Mouse (Mus musculus) liver, embryonic 13.5 days (tissue): ENCODE results near the gene Gm45837. TPM values are rescaled to one million over a fixed set of nuclear protein-coding genes. Genes with fewer than 3 reads are reported as not detected.

ENCODE experiments used
- ATAC-seq: fragments of 200-750 bp; cut with Nextera tagmentation; 2 replicates; pipeline ENCODE4 v1.8.0; 2017; ENCODE audit warnings: low read depth, mild to moderate bottlenecking, moderate number of reproducible peaks, moderate library complexity
- DNase-seq: peaks from one replicate; pipeline ENCODE4 v3.0.0; 2022
- H3K27ac ChIP-seq: fragments of 300-500 bp; sonication (generic); 2 replicates; pipeline ENCODE4 v1.5.1; 2015; ENCODE audit warnings: moderate library complexity, mild to moderate bottlenecking, inconsistent platforms
- H3K27me3 ChIP-seq: fragments of 300-500 bp; sonication (generic); 2 replicates; pipeline ENCODE4 v1.6.1; 2015; ENCODE audit warnings: mild to moderate bottlenecking, inconsistent platforms
- H3K36me3 ChIP-seq: fragments of 300-500 bp; sonication (generic); 2 replicates; pipeline ENCODE4 v1.6.1; 2015; ENCODE audit warnings: mild to moderate bottlenecking, inconsistent platforms
- H3K4me1 ChIP-seq: fragments of 300-500 bp; sonication (generic); replicated peaks from 2 replicates; pipeline ENCODE4 v1.6.1; 2015; ENCODE audit warnings: inconsistent platforms
- H3K4me2 ChIP-seq: fragments of 300-500 bp; sonication (generic); 2 replicates; pipeline ENCODE4 v1.6.1; 2015; ENCODE audit warnings: inconsistent platforms, mild to moderate bottlenecking, moderate library complexity
- H3K4me3 ChIP-seq: fragments of 300-500 bp; sonication (generic); replicated peaks from 2 replicates; pipeline ENCODE4 v1.5.1; 2015; ENCODE audit warnings: mild to moderate bottlenecking, inconsistent platforms
- H3K9ac ChIP-seq: fragments of 300-500 bp; sonication (generic); 2 replicates; pipeline ENCODE4 v1.6.1; 2015; ENCODE audit warnings: mild to moderate bottlenecking, inconsistent platforms
- H3K9me3 ChIP-seq: fragments of 300-500 bp; sonication (generic); replicated peaks from 2 replicates; pipeline ENCODE4 v1.6.1; 2016; ENCODE audit warnings: inconsistent platforms
- WGBS: fragments of 180-500 bp; shearing (Covaris S2); methylation state at CpG from one replicate; pipeline ENCODE4 v1.1.7; 2015; ENCODE audit not compliant: insufficient replicate concordance; 5-methylcytosine and 5-hydroxymethylcytosine counted together
- polyA plus RNA-seq: library from polyadenylated mRNA; unstranded; fragments of >200 nt; fragmentation: Nextera tagmentation; extraction: Ambion mirVana; gene quantifications from 2 replicates; pipeline ENCODE4 v1.2.1, GENCODE M21; 2015

Gene Gm45837
- polyA plus RNA-seq, 1 experiment from 2014 or later: 3.1 TPM

GRCm38 (mm10) chr7:101503351-101503750, 92.7 kb downstream of the Gm45837 start:
- H3K9me3 ChIP-seq: no peaks in the 10 kb centered on the region
- ATAC-seq (0 out of 2 replicates have a peak, but pooled peaks have one; percentile 33), DNase-seq (peak; percentile 26)
- WGBS: 22% methylated on average over 8 of the region's 8 CpGs
- no peak overlapping the region for H3K4me2 ChIP-seq
- H3K27ac ChIP-seq: no peak overlapping the region
- H3K27me3 ChIP-seq: peaks cover 18% of the 10 kb centered on the region
- no peaks in the 10 kb centered on the region for H3K36me3 ChIP-seq
- H3K4me3 ChIP-seq: no peak overlapping the region
- peaks cover 11% of the 10 kb centered on the region for H3K4me1 ChIP-seq
- no peak overlapping the region for H3K9ac ChIP-seq

- H3K36me3 ChIP-seq: no peaks in the 10 kb centered on the region
- no peak for DNase-seq
- no peak overlapping the region for H3K27ac ChIP-seq
- H3K9ac ChIP-seq: no peak overlapping the region
- H3K4me2 ChIP-seq: no peak overlapping the region
- 7% methylated on average over 7 of the region's 7 CpGs for WGBS
- peaks cover 11% of the 10 kb centered on the region for H3K4me1 ChIP-seq
- peaks cover 18% of the 10 kb centered on the region for H3K27me3 ChIP-seq
- H3K9me3 ChIP-seq: no peaks in the 10 kb centered on the region
- ATAC-seq: no peak
- no peak overlapping the region for H3K4me3 ChIP-seq
Measured at GRCm38 (mm10) chr7:101503803-101504202, 93.1 kb downstream of the Gm45837 start.

- peak overlapping the region; percentile 21; the same call in 1 of the 2 replicates for H3K4me3 ChIP-seq
- H3K9me3 ChIP-seq: no peaks in the 10 kb centered on the region
- DNase-seq: no peak
- peaks cover 18% of the 10 kb centered on the region for H3K27me3 ChIP-seq
- no peak overlapping the region for H3K27ac ChIP-seq
- peak overlapping the region; percentile 6; the same call in 1 of the 2 replicates for H3K9ac ChIP-seq
- H3K4me2 ChIP-seq: peak overlapping the region; percentile 53
- 5% methylated on average over 24 of the region's 24 CpGs for WGBS
- H3K36me3 ChIP-seq: no peaks in the 10 kb centered on the region
- ATAC-seq: 0 out of 2 replicates have a peak, but pooled peaks have one; percentile 24
- H3K4me1 ChIP-seq: peaks cover 11% of the 10 kb centered on the region
Measured at GRCm38 (mm10) chr7:101504507-101504906, 93.8 kb downstream of the Gm45837 start.

GRCm38 (mm10) chr7:101509212-101509611, 98.5 kb downstream of the Gm45837 start:
- Histone ChIP-seq H3K9ac (no peak overlapping the region), H3K4me1 (peaks cover 4% of the 10 kb centered on the region), H3K4me2 (no peak overlapping the region), H3K36me3 (no peaks in the 10 kb centered on the region), H3K9me3 (no peaks in the 10 kb centered on the region), H3K4me3 (no peak overlapping the region), H3K27ac (no peak overlapping the region), H3K27me3 (peaks cover 13% of the 10 kb centered on the region; the same call in 1 of the 2 replicates)
- ATAC-seq (no peak), DNase-seq (no peak)
- WGBS: 43% methylated on average over 2 of the region's 2 CpGs

- WGBS: 61% methylated on average over 7 of the region's 7 CpGs
- Histone ChIP-seq H3K27me3 (no peaks in the 10 kb centered on the region), H3K4me3 (no peak overlapping the region), H3K27ac (no peak overlapping the region), H3K9me3 (no peaks in the 10 kb centered on the region), H3K4me1 (no peaks in the 10 kb centered on the region), H3K9ac (no peak overlapping the region), H3K4me2 (no peak overlapping the region), H3K36me3 (no peaks in the 10 kb centered on the region)
- no peak for DNase-seq
- no peak for ATAC-seq
Measured at GRCm38 (mm10) chr7:101513655-101514054, 103.0 kb downstream of the Gm45837 start.

- Histone ChIP-seq H3K4me1 (no peaks in the 10 kb centered on the region), H3K27me3 (no peaks in the 10 kb centered on the region), H3K9me3 (no peaks in the 10 kb centered on the region), H3K4me3 (no peak overlapping the region), H3K27ac (no peak overlapping the region), H3K4me2 (no peak overlapping the region), H3K36me3 (no peaks in the 10 kb centered on the region), H3K9ac (no peak overlapping the region)
- 64% methylated on average over 6 of the region's 6 CpGs for WGBS
- ATAC-seq (no peak), DNase-seq (no peak)
Measured at GRCm38 (mm10) chr7:101514768-101515167, 104.1 kb downstream of the Gm45837 start.

- DNase-seq: no peak
Measured at GRCm38 (mm10) chr7:101515295-101515694, 104.6 kb downstream of the Gm45837 start.

GRCm38 (mm10) chr7:101516460-101516859, 105.8 kb downstream of the Gm45837 start:
- no peaks in the 10 kb centered on the region for H3K9me3 ChIP-seq
- DNase-seq (no peak), ATAC-seq (no peak)
- no peak overlapping the region for H3K9ac ChIP-seq
- H3K27ac ChIP-seq: no peak overlapping the region
- no peak overlapping the region for H3K4me2 ChIP-seq
- no peak overlapping the region for H3K4me3 ChIP-seq
- no peaks in the 10 kb centered on the region for H3K36me3 ChIP-seq
- no peaks in the 10 kb centered on the region for H3K27me3 ChIP-seq
- no peaks in the 10 kb centered on the region for H3K4me1 ChIP-seq
- WGBS: 56% methylated on average over 6 of the region's 6 CpGs

More at GRCm38 (mm10) chr7:101515295-101515694, 104.6 kb downstream of the Gm45837 start:
- WGBS: 31% methylated on average over 6 of the region's 6 CpGs
- Histone ChIP-seq H3K9me3 (no peaks in the 10 kb centered on the region), H3K4me3 (no peak overlapping the region), H3K27ac (no peak overlapping the region), H3K4me2 (no peak overlapping the region), H3K36me3 (no peaks in the 10 kb centered on the region), H3K9ac (no peak overlapping the region), H3K4me1 (no peaks in the 10 kb centered on the region), H3K27me3 (no peaks in the 10 kb centered on the region)
- no peak for ATAC-seq

- ATAC-seq (no peak), DNase-seq (no peak)
- WGBS: 55% methylated on average over 1 of the region's 1 CpGs
- Histone ChIP-seq H3K4me3 (no peak overlapping the region), H3K4me2 (no peak overlapping the region), H3K27me3 (no peaks in the 10 kb centered on the region), H3K9me3 (no peaks in the 10 kb centered on the region), H3K9ac (no peak overlapping the region), H3K4me1 (no peaks in the 10 kb centered on the region), H3K27ac (no peak overlapping the region), H3K36me3 (no peaks in the 10 kb centered on the region)
Measured at GRCm38 (mm10) chr7:101521696-101522095, 111.0 kb downstream of the Gm45837 start.

- H3K4me2 ChIP-seq: no peak overlapping the region
- H3K9me3 ChIP-seq: no peaks in the 10 kb centered on the region
- no peak overlapping the region for H3K4me3 ChIP-seq
- H3K9ac ChIP-seq: no peak overlapping the region
- H3K36me3 ChIP-seq: no peaks in the 10 kb centered on the region
- no peak overlapping the region for H3K27ac ChIP-seq
- no peaks in the 10 kb centered on the region for H3K27me3 ChIP-seq
- no peak for DNase-seq
- WGBS: 37% methylated on average over 2 of the region's 2 CpGs
- H3K4me1 ChIP-seq: no peaks in the 10 kb centered on the region
- no peak for ATAC-seq
Measured at GRCm38 (mm10) chr7:101523205-101523604, 112.5 kb downstream of the Gm45837 start.

- no peak for ATAC-seq
- Histone ChIP-seq H3K9ac (no peak overlapping the region), H3K27me3 (no peaks in the 10 kb centered on the region), H3K4me1 (no peaks in the 10 kb centered on the region), H3K27ac (no peak overlapping the region), H3K36me3 (no peaks in the 10 kb centered on the region), H3K9me3 (no peaks in the 10 kb centered on the region), H3K4me2 (no peak overlapping the region), H3K4me3 (no peak overlapping the region)
- WGBS: 52% methylated on average over 7 of the region's 7 CpGs
- DNase-seq: no peak
Measured at GRCm38 (mm10) chr7:101526484-101526883, 115.8 kb downstream of the Gm45837 start.

- H3K27ac ChIP-seq: no peak overlapping the region
- DNase-seq: no peak
- H3K27me3 ChIP-seq: no peaks in the 10 kb centered on the region
- no peak overlapping the region for H3K4me3 ChIP-seq
- no peaks in the 10 kb centered on the region for H3K36me3 ChIP-seq
- no peak for ATAC-seq
- no peak overlapping the region for H3K4me2 ChIP-seq
- WGBS: 28% methylated on average over 5 of the region's 5 CpGs
- no peaks in the 10 kb centered on the region for H3K9me3 ChIP-seq
- no peak overlapping the region for H3K9ac ChIP-seq
- no peaks in the 10 kb centered on the region for H3K4me1 ChIP-seq
Measured at GRCm38 (mm10) chr7:101534428-101534827, 123.7 kb downstream of the Gm45837 start.
